Mouse (Mus musculus): Measurements from ENCODE around the gene Fzd9. TPM values are rescaled to one million over a fixed set of nuclear protein-coding genes. Genes with fewer than 3 reads are reported as not detected.

Fzd9 gene
- total RNA-seq (2021) = 1 to 10 TPM; 5.1 TPM
- long read RNA-seq, experiment 1, transcript Fzd9-201 (1 exons, 2,293 nt) = major isoform, 13 of 13 reads
- long read RNA-seq, experiment 1, partial matches to known transcripts = 0 of 13 reads
- long read RNA-seq, experiment 1, other reads (novel, unspliced or antisense) = 0 of 13 reads
- long read RNA-seq, experiment 2, transcript Fzd9-201 (1 exons, 2,293 nt) = major isoform, 17 of 17 reads
- long read RNA-seq, experiment 2, partial matches to known transcripts = 0 of 17 reads
- long read RNA-seq, experiment 2, other reads (novel, unspliced or antisense) = 0 of 17 reads

- peak within 1 kb of the TSS; percentile 50 for H3K4me3 ChIP-seq
- H3K27ac ChIP-seq = no peak within 1 kb of the TSS
- peak; percentile 86 for DNase-seq (ENCODE audit: extremely low spot score in 1 of 2, low spot score in 2 of 2)
- no peak for TF ChIP-seq CTCF (IDR thresholded peaks at IDR 0.05)
- intact Hi-C loops (cut with DNase I) = no loop called here
Measured at GRCm38 (mm10) chr5:135251079-135251454, at the start of gene Fzd9. Gene Fzd9 (minus strand): TSS chr5:135251230.

GRCm38 (mm10) chr5:135292001-135292400 is 41.0 kb upstream of the Fzd9 start:
- intact Hi-C loops (cut with DNase I) = no loop called here
- DNase-seq (ENCODE audit: extremely low spot score in 1 of 2, low spot score in 2 of 2) = no peak

GRCm38 (mm10) chr5:135291193-135291592 is 40.2 kb upstream of the Fzd9 start:
- intact Hi-C loops (cut with DNase I) = no loop called here
- Histone ChIP-seq H3K27ac (no peak overlapping the region), H3K4me3 (no peak overlapping the region)
- DNase-seq (ENCODE audit: extremely low spot score in 1 of 2, low spot score in 2 of 2) = no peak
- no peak for TF ChIP-seq CTCF (IDR thresholded peaks at IDR 0.05)

More at GRCm38 (mm10) chr5:135292001-135292400, 41.0 kb upstream of the Fzd9 start:
- no peak for TF ChIP-seq CTCF (IDR thresholded peaks at IDR 0.05)
- no peak overlapping the region for H3K4me3 ChIP-seq
- H3K27ac ChIP-seq = no peak overlapping the region

- DNase-seq (ENCODE audit: extremely low spot score in 1 of 2, low spot score in 2 of 2) = no peak
- H3K4me3 ChIP-seq = no peak overlapping the region
- intact Hi-C loops (cut with DNase I) = no loop called here
- TF ChIP-seq CTCF (IDR thresholded peaks at IDR 0.05) = no peak
- H3K27ac ChIP-seq = no peak overlapping the region
Measured at GRCm38 (mm10) chr5:135290703-135291102, 39.7 kb upstream of the Fzd9 start.

DNA sequence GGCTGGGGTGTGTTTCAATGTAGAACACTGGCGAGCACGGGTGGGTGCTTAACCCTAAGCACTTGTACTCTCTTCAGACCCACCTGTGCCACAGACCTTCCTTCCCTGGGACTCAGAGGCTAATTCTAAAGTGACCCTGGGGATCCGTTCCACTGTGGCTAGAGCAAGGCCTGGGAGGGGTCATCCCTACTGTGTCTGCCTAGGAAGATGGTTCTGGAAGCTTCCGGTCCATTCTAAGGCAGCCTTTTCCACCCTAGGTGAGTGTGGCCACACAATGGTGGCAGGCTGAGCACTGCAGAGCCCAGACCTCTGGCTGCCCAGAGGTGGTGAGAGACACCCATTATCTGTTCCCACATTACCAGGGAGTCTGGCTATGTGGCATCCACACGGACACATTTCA is 35.9 kb upstream of the Fzd9 start:
- Histone ChIP-seq H3K27ac (no peak overlapping the region), H3K4me3 (no peak overlapping the region)
- intact Hi-C loops (cut with DNase I) = loop anchor here (1.0 to 10.0 kb wide), 4 partner anchors 51 to 392 kb away; no protein-coding TSS in a partner anchor
- TF ChIP-seq CTCF (IDR thresholded peaks at IDR 0.05) = no peak
- no peak for DNase-seq (ENCODE audit: extremely low spot score in 1 of 2, low spot score in 2 of 2)

GRCm38 (mm10) chr5:135286185-135286584 is 35.2 kb upstream of the Fzd9 start:
- DNase-seq (ENCODE audit: extremely low spot score in 1 of 2, low spot score in 2 of 2) = peak; percentile 67 to 78
- intact Hi-C loops (cut with DNase I) = loop anchor here (1.0 to 10.0 kb wide), 4 partner anchors 50 to 391 kb away; no protein-coding TSS in a partner anchor
- peak; percentile 91 for TF ChIP-seq CTCF (IDR thresholded peaks at IDR 0.05)
- H3K27ac ChIP-seq = no peak overlapping the region
- H3K4me3 ChIP-seq = no peak overlapping the region

- no peak overlapping the region for H3K27ac ChIP-seq
- no peak overlapping the region for H3K4me3 ChIP-seq
- no peak for DNase-seq (ENCODE audit: extremely low spot score in 1 of 2, low spot score in 2 of 2)
- TF ChIP-seq CTCF (IDR thresholded peaks at IDR 0.05) = no peak
- intact Hi-C loops (cut with DNase I) = loop anchor here (10.0 kb wide), 2 partner anchors 270 to 390 kb away; no protein-coding TSS in a partner anchor
Measured at GRCm38 (mm10) chr5:135285211-135285610, 34.2 kb upstream of the Fzd9 start.

- Histone ChIP-seq H3K4me3 (no peak overlapping the region), H3K27ac (no peak overlapping the region)
- DNase-seq (ENCODE audit: extremely low spot score in 1 of 2, low spot score in 2 of 2) = no peak
- intact Hi-C loops (cut with DNase I) = loop anchor here (5.0 to 10.0 kb wide), 3 partner anchors 33 to 385 kb away; no protein-coding TSS in a partner anchor
- TF ChIP-seq CTCF (IDR thresholded peaks at IDR 0.05) = no peak
Measured at GRCm38 (mm10) chr5:135280226-135280625, 29.2 kb upstream of the Fzd9 start.

DNA sequence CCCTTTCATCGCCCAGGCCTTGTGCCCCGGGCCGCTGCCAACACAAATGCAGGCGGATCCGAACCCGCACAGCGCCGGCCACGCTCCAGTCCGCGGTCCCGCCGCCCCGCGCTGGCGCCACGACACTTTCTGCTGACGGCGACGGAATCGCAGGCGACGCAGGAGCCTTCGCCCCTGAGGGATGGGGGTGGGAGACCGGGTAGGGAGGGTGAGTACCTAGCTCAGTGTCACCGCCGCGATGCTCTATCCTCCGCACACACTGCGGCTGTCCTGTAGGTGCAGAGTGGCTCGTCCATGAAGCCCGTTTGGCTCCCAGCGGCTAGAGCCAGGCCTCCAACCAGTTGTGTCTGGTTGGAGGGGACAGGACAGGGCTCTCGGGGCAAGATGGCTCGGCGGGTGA is 25.6 kb upstream of the Fzd9 start:
- H3K4me3 ChIP-seq = no peak overlapping the region
- intact Hi-C loops (cut with DNase I) = loop anchor here (10.0 kb wide), 1 partner anchor 1662 kb away; no protein-coding TSS in a partner anchor
- no peak for TF ChIP-seq CTCF (IDR thresholded peaks at IDR 0.05)
- no peak overlapping the region for H3K27ac ChIP-seq
- no peak for DNase-seq (ENCODE audit: extremely low spot score in 1 of 2, low spot score in 2 of 2)

DNA sequence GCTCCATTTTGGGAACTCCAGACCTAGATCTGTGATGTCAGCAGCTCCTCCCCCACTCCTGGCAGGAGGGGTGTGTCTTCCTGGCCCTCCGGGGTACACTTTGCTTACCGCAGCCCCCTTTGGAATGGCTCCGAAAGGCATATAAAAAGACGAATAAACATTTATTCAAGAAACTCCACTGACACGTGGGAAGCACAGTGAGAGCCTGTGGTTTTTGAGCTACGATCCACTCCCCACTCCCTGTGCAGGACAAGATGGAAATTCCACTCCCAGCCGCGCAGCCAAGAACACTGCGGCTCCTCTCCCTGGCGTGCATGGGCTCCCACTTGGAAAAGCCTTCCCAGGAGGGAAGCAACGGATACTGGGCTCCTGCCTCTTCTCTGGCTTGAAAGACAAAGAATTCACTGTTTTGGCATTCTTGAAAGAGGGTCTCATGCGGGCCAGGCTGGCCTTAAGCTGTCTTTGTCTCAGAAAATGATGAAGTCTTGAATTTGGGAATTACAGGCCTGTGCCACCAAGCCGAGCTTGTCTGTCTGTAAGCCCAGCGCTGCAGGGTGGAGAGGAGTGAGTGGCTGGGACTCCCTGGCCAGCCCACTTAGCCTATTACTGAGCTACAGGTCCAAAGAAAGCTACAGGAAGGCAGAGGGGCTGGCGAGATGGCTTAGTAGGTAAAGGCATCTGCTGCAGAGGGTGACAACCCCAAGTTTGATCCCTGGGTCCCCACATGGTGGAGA is 23.8 kb upstream of the Fzd9 start:
- no peak for DNase-seq (ENCODE audit: extremely low spot score in 1 of 2, low spot score in 2 of 2)

GRCm38 (mm10) chr5:135271563-135272165 is 20.6 kb upstream of the Fzd9 start:
- intact Hi-C loops (cut with DNase I) = loop anchor here (10.0 kb wide), 1 partner anchor 1657 kb away; no protein-coding TSS in a partner anchor
- no peak for TF ChIP-seq CTCF (IDR thresholded peaks at IDR 0.05)
- peak; percentile 29 to 58 for DNase-seq (ENCODE audit: extremely low spot score in 1 of 2, low spot score in 2 of 2)
- no peak overlapping the region for H3K27ac ChIP-seq
- H3K4me3 ChIP-seq = no peak overlapping the region

More for the DNA sequence above, 23.8 kb upstream of the Fzd9 start:
- intact Hi-C loops (cut with DNase I) = loop anchor here (10.0 kb wide), 1 partner anchor 1660 kb away; no protein-coding TSS in a partner anchor
- no peak for TF ChIP-seq CTCF (IDR thresholded peaks at IDR 0.05)
- Histone ChIP-seq H3K27ac (no peak overlapping the region), H3K4me3 (no peak overlapping the region)

- no peak for TF ChIP-seq CTCF (IDR thresholded peaks at IDR 0.05)
- intact Hi-C loops (cut with DNase I) = loop anchor here (10.0 kb wide), 1 partner anchor 1656 kb away; no protein-coding TSS in a partner anchor
- no peak overlapping the region for H3K4me3 ChIP-seq
- no peak overlapping the region for H3K27ac ChIP-seq
- DNase-seq (ENCODE audit: extremely low spot score in 1 of 2, low spot score in 2 of 2) = no peak
Measured at GRCm38 (mm10) chr5:135270361-135270760, 19.3 kb upstream of the Fzd9 start.
